Comparison of ENCODE assay signal across 8 mouse cellular contexts in the genomic region with DNA sequence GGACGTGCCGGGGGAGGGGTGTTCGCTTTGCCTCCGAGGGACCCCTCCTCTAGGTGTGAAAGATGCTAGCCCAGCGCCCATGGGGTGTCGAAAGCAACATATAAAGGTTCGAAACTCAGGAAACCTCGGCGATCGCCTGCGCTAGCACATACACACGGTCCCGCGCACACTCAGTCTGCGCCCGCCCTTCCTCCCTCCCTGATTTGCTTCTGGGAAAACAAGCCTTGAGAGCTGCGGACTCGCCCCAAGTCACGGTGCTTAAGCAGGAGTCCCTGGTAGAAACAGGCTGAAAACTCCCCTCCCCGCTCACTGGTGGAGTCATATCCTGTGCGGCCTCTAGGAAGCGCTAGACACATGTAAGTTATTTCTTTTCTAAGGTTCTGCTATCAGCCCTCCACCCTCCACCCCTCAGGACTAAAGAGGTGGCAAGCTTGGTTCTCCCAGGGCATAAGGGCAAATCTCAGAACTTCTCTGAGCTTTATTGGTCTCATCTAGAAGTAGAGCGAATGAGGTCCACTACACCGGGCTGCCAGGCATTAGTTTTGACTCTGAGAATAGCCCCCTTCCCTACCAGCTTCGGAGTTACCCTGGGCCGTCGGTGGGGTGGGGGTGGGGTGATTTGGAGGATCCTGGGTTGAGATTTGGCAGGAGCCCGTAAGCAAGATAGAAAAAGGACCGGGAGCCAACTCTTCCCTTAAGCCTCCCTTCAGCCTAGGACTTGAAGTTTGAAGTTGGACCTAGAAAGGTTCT. TPM values are rescaled to one million over a fixed set of nuclear protein-coding genes. Genes with fewer than 3 reads are reported as not detected.
DNase-seq lines count a peak whose midpoint lies in the region; ATAC-seq and TF ChIP-seq lines count a peak whose summit lies in the region.

No protein-coding gene starts in this region.

- H3K9ac ChIP-seq in hindbrain, postnatal 0 days (replicated peaks; ENCODE audit: low read length) = peak overlapping the region; percentile 56

- TF ChIP-seq CTCF in gastrocnemius, adult 2 months (IDR thresholded peaks at IDR 0.05) = peak; percentile 92
- TF ChIP-seq CTCF in hindbrain, postnatal 0 days (IDR thresholded peaks at IDR 0.05; ENCODE audit: low read depth) = peak; percentile 90

- H3K4me2 ChIP-seq in hindbrain, postnatal 0 days (ENCODE audit: low read depth, low read length) = peak overlapping the region; percentile 67

- H3K4me1 ChIP-seq in hindbrain, postnatal 0 days (ENCODE audit: insufficient read depth, low read length) = peaks cover 6% of the 10 kb centered on the region

- under 1% methylated on average over 29 of the region's 29 CpGs for WGBS in hindbrain, postnatal 0 days

- intact Hi-C loops in gastrocnemius, adult 2 months (cut with DNase I) = loop anchor here (2.0 to 10.0 kb wide), 6 partner anchors 156 to 584 kb away; partner anchors contain the start of gene Fggy

- no peaks in the 10 kb centered on the region for H3K9me3 ChIP-seq in hindbrain, postnatal 0 days (ENCODE audit: low read length)

- H3K36me3 ChIP-seq in hindbrain, postnatal 0 days (ENCODE audit: insufficient read depth, low read length) = no peaks in the 10 kb centered on the region

- peak overlapping the region; percentile 85 for H3K4me3 ChIP-seq in gastrocnemius, adult 2 months
- H3K4me3 ChIP-seq in hindbrain, postnatal 0 days (ENCODE audit: low read length) = peak overlapping the region; percentile 84

- peak overlapping the region; percentile 99 for H3K27ac ChIP-seq in gastrocnemius, adult 2 months
- H3K27ac ChIP-seq in hindbrain, postnatal 0 days = peak overlapping the region; percentile 92

- peak; percentile 92 for DNase-seq in gastrocnemius, adult 2 months
- DNase-seq in hindbrain, postnatal 0 days (ENCODE audit: low spot score) = peak; percentile 94
- DNase-seq in left cerebral cortex, adult 18-20 months (ENCODE audit: low spot score in 2 of 2) = peak; percentile 85 to 91
- DNase-seq in lung, postnatal 4 days = peak; percentile 95 to 96
- peak; percentile 95 for DNase-seq in retina, postnatal 1 day
- peak; percentile 87 for DNase-seq in thymus, postnatal 4 days

- peak; percentile 50 for ATAC-seq in activated CD4-positive, CD25-positive, alpha-beta regulatory T cell, adult 4 months
- peak; percentile 22 for ATAC-seq in common myeloid progenitor, adult 5-6 weeks (replicated peaks; ENCODE audit: low read depth, poor library complexity, severe bottlenecking)
- peak; percentile 52 for ATAC-seq in hindbrain, postnatal 0 days

- H3K27me3 ChIP-seq in hindbrain, postnatal 0 days (ENCODE audit: insufficient read depth, low read length) = no peaks in the 10 kb centered on the region

RNA-seq across cellular contexts. Expression of gene Jun, which starts 1.2 kb away (rescaled TPM):
- 10 to 100 TPM in 1 of 2 experiments, 1 to 10 TPM in 1; 7.2 to 16.4 TPM for polyA plus RNA-seq in activated CD4-positive, CD25-positive, alpha-beta regulatory T cell, adult 4 months (2017; shearing (Covaris generic))
- 292 and 381 TPM in 2 replicates for total RNA-seq in common myeloid progenitor, adult 5-6 weeks (2017)
- 10 to 100 TPM; 41.1 to 59.2 TPM for total RNA-seq in gastrocnemius, adult 2 months (2021)
- total RNA-seq in hindbrain, postnatal 0 days (2014; rRNA removed) = 74.4 and 86.4 TPM in 2 replicates
- polyA plus RNA-seq in hindbrain, postnatal 0 days (2015; fragmentation: Nextera tagmentation; extraction: Ambion mirVana) = 57.5 and 59.9 TPM in 2 replicates
- total RNA-seq in left cerebral cortex, adult 18-20 months (2021) = 10 to 100 TPM; 53.8 to 60.5 TPM

Comparison
In these comparisons a context has a peak if more than half of its experiments do, and no peak if none do; other contexts are left out.
1. Peak in every context shown above with its lines: DNase-seq, ATAC-seq, H3K4me3 ChIP-seq and H3K27ac ChIP-seq.